Mouse (Mus musculus) CH12.LX (cell line): ENCODE data around the gene D6Ertd527e. TPM values are rescaled to one million over a fixed set of nuclear protein-coding genes. Genes with fewer than 3 reads are reported as not detected.
A peak's percentile ranks its signal among the peaks of the same experiment; 100 is the strongest.

ENCODE experiments used
- DNase-seq: peaks from one replicate; pipeline ENCODE4 v3.0.0-alpha.2; 2013; ENCODE audit errors: extremely low read depth
- H3K27ac ChIP-seq: 2 replicates; pipeline ENCODE4 v1.5.1; 2012; ENCODE audit warnings: low read depth, mild to moderate bottlenecking, control low read depth, moderate library complexity; ENCODE audit not compliant: insufficient read depth
- H3K27me3 ChIP-seq: replicated peaks from 2 replicates; pipeline ENCODE3; 2012; ENCODE audit warnings: inconsistent platforms
- H3K36me3 ChIP-seq, 2 experiments: replicated peaks in 1 of 2; 2 replicates each; pipeline versions ENCODE3 to v1.6.1; 2012; ENCODE audit warnings: inconsistent platforms in 1 of 2, low read length in 1 of 2, mild to moderate bottlenecking in 1 of 2, mixed read lengths in 1 of 2, moderate library complexity in 1 of 2; ENCODE audit not compliant: control insufficient read depth in 1 of 2, insufficient read depth in 1 of 2
- H3K4me1 ChIP-seq, 2 experiments: 2 replicates each; pipeline ENCODE4 v1.6.1; 2012; ENCODE audit warnings: inconsistent platforms in 1 of 2, moderate library complexity in 1 of 2; ENCODE audit not compliant: insufficient read depth in 2 of 2, control insufficient read depth in 1 of 2
- H3K4me2 ChIP-seq: 2 replicates; pipeline ENCODE4 v1.6.1; 2012; ENCODE audit warnings: low read depth, mild to moderate bottlenecking, control low read depth; ENCODE audit not compliant: poor library complexity, insufficient read depth, severe bottlenecking
- H3K4me3 ChIP-seq, 3 experiments: fragments of 150-350 bp in 1 of 3; sonication (generic) in 1 of 3; replicated peaks in 1 of 3; 2 replicates each; pipeline versions ENCODE3 to v1.5.1; 2011 to 2012; ENCODE audit warnings: low read depth in 2 of 3, low read length in 2 of 3, mild to moderate bottlenecking in 2 of 3, moderate library complexity in 2 of 3, control low read depth in 1 of 3, improper control_type of control experiment in 1 of 3, inconsistent platforms in 1 of 3, mixed read lengths in 1 of 3; ENCODE audit not compliant: poor library complexity in 1 of 3
- H3K79me2 ChIP-seq: replicated peaks from 2 replicates; pipeline ENCODE4 v1.6.1; 2012; ENCODE audit warnings: mild to moderate bottlenecking, moderate library complexity; ENCODE audit not compliant: control insufficient read depth, poor library complexity, insufficient read depth, severe bottlenecking; ENCODE audit errors: extremely low read depth
- H3K9ac ChIP-seq: 2 replicates; pipeline ENCODE4 v1.6.1; 2012; ENCODE audit warnings: low read depth, mild to moderate bottlenecking, control low read depth, moderate library complexity; ENCODE audit not compliant: insufficient read depth
- H3K9me3 ChIP-seq: replicated peaks from 2 replicates; pipeline ENCODE3; 2012; ENCODE audit warnings: low read length, inconsistent platforms, mixed read lengths
- CHD1 ChIP-seq: IDR thresholded peaks from 2 replicates; pipeline ENCODE4 v1.6.1; 2012; ENCODE audit warnings: low read depth, low read length, improper control_type of control experiment, inconsistent platforms
- CHD2 ChIP-seq: IDR thresholded peaks from 2 replicates; pipeline ENCODE4 v1.6.1; 2011; ENCODE audit warnings: low read length, improper control_type of control experiment
- E2F4 ChIP-seq: IDR thresholded peaks from 2 replicates; pipeline ENCODE4 v1.6.1; 2011; ENCODE audit warnings: low read depth, low read length, improper control_type of control experiment; ENCODE audit not compliant: insufficient replicate concordance
- ELF1 ChIP-seq: IDR thresholded peaks from 2 replicates; pipeline ENCODE4 v1.6.1; 2014; ENCODE audit warnings: low read depth, mild to moderate bottlenecking, inconsistent platforms, low read length, improper control_type of control experiment
- EP300 ChIP-seq: IDR thresholded peaks from 2 replicates; pipeline ENCODE4 v1.6.1; 2011; ENCODE audit warnings: low read length, improper control_type of control experiment
- ETS1 ChIP-seq: conservative IDR thresholded peaks from 2 replicates; pipeline ENCODE4 v1.6.1; 2012; ENCODE audit warnings: low read depth, mild to moderate bottlenecking, inconsistent platforms, low read length, improper control_type of control experiment, moderate library complexity
- GABPA ChIP-seq: IDR thresholded peaks from 2 replicates; pipeline ENCODE4 v1.6.1; 2012; ENCODE audit warnings: low read depth, low read length, improper control_type of control experiment, inconsistent platforms; ENCODE audit not compliant: insufficient replicate concordance
- HCFC1 ChIP-seq: IDR thresholded peaks from 2 replicates; pipeline ENCODE4 v1.6.1; 2012; ENCODE audit warnings: low read depth, mild to moderate bottlenecking, inconsistent platforms, low read length, improper control_type of control experiment
- JUN ChIP-seq: IDR thresholded peaks from 2 replicates; pipeline ENCODE4 v1.6.1; 2011; ENCODE audit warnings: low read depth, mild to moderate bottlenecking, low read length, improper control_type of control experiment, moderate library complexity; ENCODE audit not compliant: insufficient read depth
- JUND ChIP-seq: conservative IDR thresholded peaks from 2 replicates; pipeline ENCODE4 v1.6.1; 2011; ENCODE audit warnings: low read depth, low read length, improper control_type of control experiment
- KAT2A ChIP-seq: IDR thresholded peaks from 2 replicates; pipeline ENCODE4 v1.6.1; 2012; ENCODE audit warnings: low read length, improper control_type of control experiment, inconsistent platforms; ENCODE audit not compliant: insufficient replicate concordance
- MAFK ChIP-seq: IDR thresholded peaks from 2 replicates; pipeline ENCODE4 v1.6.1; 2011; ENCODE audit warnings: low read length, improper control_type of control experiment; ENCODE audit not compliant: insufficient replicate concordance
- MAX ChIP-seq: IDR thresholded peaks from 2 replicates; pipeline ENCODE4 v1.6.1; 2011; ENCODE audit warnings: low read length, improper control_type of control experiment
- MAZ ChIP-seq: IDR thresholded peaks from 2 replicates; pipeline ENCODE4 v1.6.1; 2012; ENCODE audit warnings: low read depth, mild to moderate bottlenecking, inconsistent platforms, low read length, improper control_type of control experiment, moderate library complexity
- MEF2A ChIP-seq: IDR thresholded peaks from 2 replicates; pipeline ENCODE4 v1.6.1; 2014; ENCODE audit warnings: low read depth, mild to moderate bottlenecking, inconsistent platforms, low read length, improper control_type of control experiment, borderline replicate concordance
- MXI1 ChIP-seq: IDR thresholded peaks from 2 replicates; pipeline ENCODE4 v1.6.1; 2011; ENCODE audit warnings: mild to moderate bottlenecking, low read depth, low read length, improper control_type of control experiment
- MYC ChIP-seq: IDR thresholded peaks from 2 replicates; pipeline ENCODE4 v1.6.1; 2011; ENCODE audit warnings: low read depth, mild to moderate bottlenecking, improper control_type of control experiment, low read length
- NELFE ChIP-seq: IDR thresholded peaks from 2 replicates; pipeline ENCODE4 v1.6.1; 2011; ENCODE audit warnings: low read depth, low read length, improper control_type of control experiment
- NRF1 ChIP-seq: IDR thresholded peaks from 2 replicates; pipeline ENCODE4 v1.6.1; 2014; ENCODE audit warnings: low read depth, mild to moderate bottlenecking, inconsistent platforms, low read length, improper control_type of control experiment, moderate library complexity
- PAX5 ChIP-seq: IDR thresholded peaks from 2 replicates; pipeline ENCODE4 v1.6.1; 2012; ENCODE audit warnings: low read length, inconsistent platforms, mixed read lengths
- POLR2A ChIP-seq: IDR thresholded peaks from 2 replicates; pipeline ENCODE4 v1.6.1; 2011; ENCODE audit warnings: low read depth, mild to moderate bottlenecking, improper control_type of control experiment, low read length
- RAD21 ChIP-seq: IDR thresholded peaks from 2 replicates; pipeline ENCODE4 v1.6.1; 2011; ENCODE audit warnings: low read depth, mild to moderate bottlenecking, low read length, improper control_type of control experiment, moderate library complexity
- RCOR1 ChIP-seq: conservative IDR thresholded peaks from 2 replicates; pipeline ENCODE4 v1.6.1; 2012; ENCODE audit warnings: low read depth, mild to moderate bottlenecking, inconsistent platforms, low read length, improper control_type of control experiment
- SIN3A ChIP-seq: IDR thresholded peaks from 2 replicates; pipeline ENCODE4 v1.6.1; 2012; ENCODE audit warnings: low read length, improper control_type of control experiment, inconsistent platforms
- SMC3 ChIP-seq: IDR thresholded peaks from 2 replicates; pipeline ENCODE4 v1.6.1; 2011; ENCODE audit warnings: low read depth, low read length, improper control_type of control experiment
- USF2 ChIP-seq: conservative IDR thresholded peaks from 2 replicates; pipeline ENCODE4 v1.6.1; 2011; ENCODE audit warnings: low read depth, low read length, improper control_type of control experiment
- ZKSCAN1 ChIP-seq: IDR thresholded peaks from 2 replicates; pipeline ENCODE4 v1.6.1; 2012; ENCODE audit warnings: low read depth, inconsistent platforms, low read length, improper control_type of control experiment, borderline replicate concordance
- ZMIZ1 ChIP-seq: IDR thresholded peaks from 2 replicates; pipeline ENCODE4 v1.6.1; 2012; ENCODE audit warnings: low read depth, mild to moderate bottlenecking, inconsistent platforms, low read length, improper control_type of control experiment
- ZNF384 ChIP-seq: IDR thresholded peaks from 2 replicates; pipeline ENCODE4 v1.6.1; 2012; ENCODE audit warnings: low read depth, low read length, improper control_type of control experiment, inconsistent platforms
- dilution Hi-C: fragments of 300-500 bp; cut with MboI; formaldehyde crosslinking; loops from 2 replicates; pipeline ENCODE4 v1.14.3; 2020; ENCODE audit warnings: low sequenced_read_pairs; ENCODE audit not compliant: extremely low pct_unique_long_range_greater_than_20kb, extremely low pct_ligation_motif_present
- in situ Hi-C: fragments of 300-500 bp; cut with MboI; formaldehyde crosslinking; loops from 3 replicates; pipeline ENCODE4 v1.14.3; 2019; ENCODE audit warnings: low sequenced_read_pairs, low pct_ligation_motif_present, low pct_unique_long_range_greater_than_20kb, mixed read lengths
- polyA plus RNA-seq: library from polyadenylated mRNA; unstranded; fragments of >175 nt; gene quantifications from 2 replicates; pipeline ENCODE4 v1.2.1, GENCODE M21; 2012; ENCODE audit warnings: low read depth; ENCODE audit not compliant: insufficient read length
- total RNA-seq, 2 experiments: library from RNA; depleted of rRNA; stranded (reverse); fragments of 300-350 nt in 1 of 2; fragments of >200 nt in 1 of 2; gene quantifications; 2 replicates each; pipeline ENCODE4 v1.2.3; 2012 to 2014

D6Ertd527e gene
- total and polyA plus RNA-seq, 3 experiments: 0.10 to 0.34 TPM; not detected in 1

DNA sequence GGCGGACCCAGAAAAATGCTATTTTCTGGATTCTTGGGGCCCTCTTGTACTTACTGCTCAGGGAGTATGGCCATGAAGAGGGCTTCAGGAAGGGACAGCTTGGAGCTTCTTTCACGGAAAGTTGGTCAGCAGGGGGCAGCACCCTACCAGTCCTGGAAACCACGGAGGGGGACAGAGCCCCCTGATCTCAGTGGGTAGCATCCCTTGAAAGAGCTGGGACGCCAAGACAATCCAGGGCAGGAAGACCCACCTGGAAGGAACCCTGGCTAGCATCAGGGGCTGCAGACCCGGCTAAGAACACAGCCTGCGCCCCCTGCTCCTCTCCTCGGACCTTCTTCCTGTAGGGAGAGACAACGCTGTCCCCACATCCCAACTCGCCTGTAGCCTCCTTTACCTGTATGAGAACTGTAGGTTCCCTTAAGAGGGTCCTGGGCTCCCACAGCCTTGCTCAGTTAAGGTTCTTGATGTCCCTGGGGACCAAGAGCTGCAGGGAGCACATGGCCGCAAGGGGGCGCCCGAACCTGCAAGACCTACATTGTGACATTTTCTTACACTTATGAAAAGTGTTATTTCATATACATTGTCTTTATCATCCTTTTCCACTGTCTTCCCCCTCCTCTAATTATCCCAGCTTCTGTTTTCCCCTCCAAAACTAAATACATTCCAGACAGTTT lies 3.1 kb upstream of the D6Ertd527e start (continued):
- TF ChIP-seq KAT2A (peak; percentile 82; the same call in 1 of the 2 replicates), EP300 (no peak), NRF1 (0 out of 2 replicates have a peak, but pooled peaks have one; percentile 17), SIN3A (0 out of 2 replicates have a peak, but pooled peaks have one; percentile 19), ZKSCAN1 (no peak), ELF1 (no peak), MAX (peak; percentile 78), ZMIZ1 (no peak), NELFE (no peak; the same call in 1 of the 2 replicates), POLR2A (no peak)

DNA sequence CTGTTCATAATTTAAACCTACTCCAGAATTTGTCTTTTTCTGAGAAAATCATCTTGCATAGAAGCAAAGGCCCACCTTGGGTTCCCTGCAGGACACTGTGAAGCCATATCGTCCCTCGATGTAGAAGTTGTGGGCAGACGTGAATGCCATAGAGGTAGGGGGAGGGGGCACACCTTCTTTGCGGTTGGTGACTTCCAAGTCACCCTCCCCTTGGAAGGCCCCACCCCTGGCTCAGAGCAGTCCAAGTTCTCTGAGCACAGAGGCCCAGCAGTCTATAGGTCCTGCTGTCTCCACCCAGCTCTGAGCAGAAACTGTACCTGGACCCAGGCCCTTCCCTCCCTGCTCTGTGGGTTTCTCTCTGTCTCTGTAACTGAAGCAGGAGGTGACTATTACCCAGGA lies 2.6 kb upstream of the D6Ertd527e start:
- no peak overlapping the region for H3K9ac ChIP-seq
- no peak overlapping the region for H3K4me3 ChIP-seq

DNA sequence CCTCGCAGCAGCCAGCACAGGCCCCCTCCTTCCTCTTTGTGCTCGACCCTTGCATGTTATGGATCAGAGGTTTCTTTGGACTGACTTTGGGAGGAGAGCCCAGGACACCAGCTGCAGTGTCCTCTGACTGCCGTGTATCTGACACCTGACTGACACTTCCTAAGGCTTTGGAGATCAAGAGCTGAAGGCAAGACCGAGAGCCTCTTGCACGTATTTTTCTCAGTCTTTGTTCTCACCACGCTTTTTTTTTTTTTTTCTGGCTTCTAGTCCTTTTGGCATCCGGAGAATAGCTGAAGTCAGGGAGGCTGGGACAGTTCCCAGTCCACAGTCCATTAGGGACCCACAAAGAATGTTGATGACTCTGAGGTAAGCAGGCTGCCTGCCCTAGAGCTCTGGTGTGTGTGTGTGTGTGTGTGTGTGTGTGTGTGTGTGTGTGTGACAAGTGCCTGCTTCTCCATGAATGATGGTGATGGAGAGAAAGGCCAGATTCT lies 2.1 kb upstream of the D6Ertd527e start:
- H3K27ac ChIP-seq: no peak overlapping the region
- no peak for TF ChIP-seq MAZ
- TF ChIP-seq MEF2A: no peak
- no peak for TF ChIP-seq EP300
- TF ChIP-seq MAX: no peak
- no peak for TF ChIP-seq GABPA
- no peak for TF ChIP-seq JUN
- no peak for TF ChIP-seq RAD21
- no peak for TF ChIP-seq ELF1
- no peak for TF ChIP-seq PAX5
- no peak for TF ChIP-seq RCOR1
- no peak for TF ChIP-seq CHD1
- TF ChIP-seq MAFK: no peak
- TF ChIP-seq CHD2: no peak
- no peak for TF ChIP-seq E2F4
- no peak for TF ChIP-seq USF2
- TF ChIP-seq MYC: no peak
- no peak for TF ChIP-seq MXI1
- TF ChIP-seq POLR2A: no peak
- TF ChIP-seq KAT2A: no peak
- no peak for TF ChIP-seq HCFC1
- H3K9me3 ChIP-seq: no peaks in the 10 kb centered on the region

More for the DNA sequence above, 2.6 kb upstream of the D6Ertd527e start:
- no peak overlapping the region for H3K4me2 ChIP-seq
- TF ChIP-seq JUND: no peak
- TF ChIP-seq MAX: no peak
- no peak for TF ChIP-seq ZNF384
- TF ChIP-seq ETS1: no peak
- TF ChIP-seq CHD1: no peak
- no peak for TF ChIP-seq E2F4
- TF ChIP-seq RAD21: no peak
- TF ChIP-seq MYC: no peak
- TF ChIP-seq MAZ: no peak
- no peak for TF ChIP-seq SMC3
- no peaks in the 10 kb centered on the region for H3K9me3 ChIP-seq
- H3K4me1 ChIP-seq: peaks cover 7 to 13% of the 10 kb centered on the region in 2 experiments; a peak in 3 of 4 replicates
- no peaks in the 10 kb centered on the region for H3K79me2 ChIP-seq
- no peaks in the 10 kb centered on the region for H3K36me3 ChIP-seq
- dilution Hi-C loops: no loop called here
- in situ Hi-C loops: loop anchor here (5.0 to 10.0 kb wide), 2 partner anchors 225 to 353 kb away; no protein-coding TSS in a partner anchor
- H3K27me3 ChIP-seq: no peaks in the 10 kb centered on the region
- DNase-seq: no peak
- H3K27ac ChIP-seq: no peak overlapping the region

More for the DNA sequence above, 2.1 kb upstream of the D6Ertd527e start:
- Histone ChIP-seq H3K9ac (no peak overlapping the region), H3K79me2 (no peaks in the 10 kb centered on the region), H3K4me3 (no peak overlapping the region), H3K4me1 (peaks cover 7 to 13% of the 10 kb centered on the region in 2 experiments; a peak in 3 of 4 replicates), H3K27me3 (no peaks in the 10 kb centered on the region), H3K4me2 (no peak overlapping the region), H3K36me3 (no peaks in the 10 kb centered on the region)
- in situ Hi-C loops (loop anchor here (5.0 to 10.0 kb wide), 2 partner anchors 225 to 352 kb away; no protein-coding TSS in a partner anchor), dilution Hi-C loops (no loop called here)
- no peak for DNase-seq
